Mouse (Mus musculus) adrenal gland, adult 10 weeks (tissue): ENCODE measurements around the gene Pcbp2. TPM values are rescaled to one million over a fixed set of nuclear protein-coding genes. Genes with fewer than 3 reads are reported as not detected.

Source experiments
- polyA plus RNA-seq: library from polyadenylated mRNA; stranded (reverse); fragments of 350-450 nt; fragmentation: Illumina TruSeq; extraction: RNeasy Lipid Tissue Mini Kit (QIAGEN cat#74804); gene quantifications from one replicate; pipeline ENCODE4 v1.2.3, GENCODE M21; 2014; ENCODE audit warnings: low read depth, low replicate concordance

Pcbp2 gene
- polyA plus RNA-seq, result 672 TPM

DNA sequence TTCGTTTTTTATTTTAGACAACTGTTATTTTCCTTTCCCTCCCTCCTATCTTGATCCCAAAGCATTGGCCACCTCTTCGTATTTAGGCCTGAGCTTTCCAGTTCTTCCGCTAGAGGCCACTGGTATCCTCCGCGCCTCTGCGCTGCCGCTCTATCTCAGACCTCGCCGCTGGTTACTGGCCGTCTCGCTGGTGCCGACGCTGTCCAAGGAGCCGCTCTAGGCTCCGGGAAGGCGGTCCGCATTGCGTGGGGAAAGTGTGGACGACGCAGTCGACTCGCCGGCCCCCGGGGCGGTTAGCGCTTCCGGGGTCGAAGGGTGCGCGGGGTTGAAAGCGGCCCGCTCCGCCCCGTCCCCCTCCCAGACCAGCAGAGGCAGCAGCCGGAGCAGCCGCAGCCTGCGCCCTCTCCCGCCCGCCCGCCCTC, at the start of gene Pcbp2:
Gene Pcbp2 (plus strand): TSS at position 357 of the 422 bp plus-strand sequence.

GRCm38 (mm10) chr15:102445146-102445545, 25.2 kb upstream of the Pcbp2 start, which contains the start of gene Amhr2:
Gene Amhr2 (plus strand): TSS chr15:102445367.

DNA sequence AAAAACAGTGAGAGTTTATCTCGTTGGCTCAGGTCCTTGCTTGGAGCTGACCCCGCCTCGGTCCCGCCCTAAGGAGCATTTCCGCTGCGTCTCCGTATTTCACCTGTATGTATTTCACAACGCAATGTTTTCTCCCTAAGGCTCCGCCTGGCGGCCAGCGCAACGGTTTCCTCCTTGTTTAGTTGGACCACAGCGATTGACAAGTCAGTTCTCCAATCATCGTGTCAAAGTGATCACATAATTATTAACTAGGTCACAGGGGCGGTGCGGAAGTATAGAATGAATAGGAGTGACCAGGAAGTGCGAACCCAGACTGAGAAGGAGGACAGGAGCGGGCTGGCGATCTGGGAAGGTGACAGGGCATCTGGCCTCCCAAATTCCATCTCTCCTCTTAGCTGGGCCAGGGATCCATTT, 11.4 kb upstream of the Pcbp2 start, which contains the start of gene Prr13:
Gene Prr13 (plus strand): TSS at position 125 of the 414 bp plus-strand sequence.

DNA sequence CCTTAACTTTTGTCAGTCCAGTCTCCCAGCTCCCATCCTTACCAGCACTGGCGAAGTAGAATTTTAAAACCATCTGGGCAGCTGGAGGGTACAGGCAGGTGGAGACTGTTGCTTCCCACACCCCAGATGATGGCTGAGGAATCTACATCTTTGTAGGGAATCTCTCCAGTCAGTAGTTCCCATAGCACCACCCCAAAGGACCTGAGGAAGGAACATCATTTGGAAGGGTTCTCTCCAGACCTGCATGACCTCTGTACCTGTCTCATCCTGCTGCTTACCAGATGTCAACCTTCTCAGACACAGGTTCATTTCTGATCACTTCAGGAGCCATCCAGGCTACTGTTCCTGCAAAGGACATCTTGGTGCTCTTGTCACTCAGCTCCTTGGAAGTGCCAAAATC, 33.1 kb downstream of the Pcbp2 start, which contains the start of gene Gm10337:
Gene Gm10337 (plus strand): TSS at position 276 of the 400 bp plus-strand sequence.

GRCm38 (mm10) chr15:102516728-102517404, 46.5 kb downstream of the Pcbp2 start, which contains the start of gene Map3k12:
Gene Map3k12 (minus strand): TSS chr15:102517064.

GRCm38 (mm10) chr15:102517976-102518858, 47.9 kb downstream of the Pcbp2 start, which contains the start of gene Tarbp2:
Gene Tarbp2 (plus strand): TSS chr15:102518192.

GRCm38 (mm10) chr15:102524892-102525485, 54.6 kb downstream of the Pcbp2 start, which contains the start of gene Npff:
Gene Npff (minus strand): TSS chr15:102524942.

Other genes starting within 250 kb of the Pcbp2 start
- gene Itgb7, start 238.6 kb upstream of the Pcbp2 start, polyA plus RNA-seq, result not detected
- gene Rarg, start 213.0 kb upstream of the Pcbp2 start, polyA plus RNA-seq, result 9.1 TPM
- gene Gm9918, start 200.0 kb upstream of the Pcbp2 start, polyA plus RNA-seq, result 0.35 TPM
- gene Mfsd5, start 191.1 kb upstream of the Pcbp2 start, polyA plus RNA-seq, result 1.9 TPM
- gene Espl1, start 174.3 kb upstream of the Pcbp2 start, polyA plus RNA-seq, result not detected
- 69.6 TPM for gene Pfdn5, start 144.4 kb upstream of the Pcbp2 start, polyA plus RNA-seq
- 8.9 TPM for gene Myg1, start 138.8 kb upstream of the Pcbp2 start, polyA plus RNA-seq
- gene Aaas, start 119.8 kb upstream of the Pcbp2 start, polyA plus RNA-seq, result 2.6 TPM
- not detected for gene Sp7, start 103.4 kb upstream of the Pcbp2 start, polyA plus RNA-seq
- 91.2 TPM for gene Sp1, start 64.4 kb upstream of the Pcbp2 start, polyA plus RNA-seq
- not detected for gene Amhr2, start 25.2 kb upstream of the Pcbp2 start, polyA plus RNA-seq
- gene Prr13, start 11.5 kb upstream of the Pcbp2 start, polyA plus RNA-seq, result 111 TPM
- not detected for gene Gm10337, start 33.2 kb downstream of the Pcbp2 start, polyA plus RNA-seq
- 3.4 TPM for gene Map3k12, start 46.5 kb downstream of the Pcbp2 start, polyA plus RNA-seq
- gene Tarbp2, start 47.7 kb downstream of the Pcbp2 start, polyA plus RNA-seq, result 0.70 TPM
- gene Npff, start 54.4 kb downstream of the Pcbp2 start, polyA plus RNA-seq, result not detected
- gene Gm28047, start 154.5 kb downstream of the Pcbp2 start, polyA plus RNA-seq, result not detected
- 51.1 TPM for gene Atf7, start 154.9 kb downstream of the Pcbp2 start, polyA plus RNA-seq
- 10.4 TPM for gene Atp5g2, start 201.8 kb downstream of the Pcbp2 start, polyA plus RNA-seq